Mouse (Mus musculus) thymus, adult 2 months (tissue): ENCODE measurements around the gene Grhpr.

Experiments used
- CTCF ChIP-seq: fragments of 200-500 bp; IDR thresholded peaks from 2 replicates; pipeline ENCODE4 v1.5.1; 2012; ENCODE audit warnings: mild to moderate bottlenecking, control low read depth, low read length, moderate library complexity, borderline replicate concordance; ENCODE audit not compliant: control insufficient read depth, poor library complexity, insufficient read depth; ENCODE audit errors: extremely low read depth
- POLR2A ChIP-seq: fragments of 200-500 bp; IDR thresholded peaks from 2 replicates; pipeline ENCODE4 v1.6.1; 2012; ENCODE audit warnings: mild to moderate bottlenecking, low read length, control low read depth, moderate library complexity; ENCODE audit not compliant: control insufficient read depth, poor library complexity, insufficient read depth; ENCODE audit errors: extremely low read depth

- TF ChIP-seq POLR2A = peak; percentile 25; the same call in 1 of the 2 replicates
- TF ChIP-seq CTCF = no peak
Observed at GRCm38 (mm10) chr4:45012105-45012975, 31.1 kb downstream of the Grhpr start, which contains the start of gene Zbtb5.
